Mouse (Mus musculus) retina, embryonic 14.5 days (tissue): Measurements from ENCODE around the gene Zfp384.
A peak's percentile ranks its signal among the peaks of the same experiment; 100 is the strongest.

ENCODE experiments used
- DNase-seq: peaks from one replicate; pipeline ENCODE4 v3.0.0-alpha.2; 2015; ENCODE audit warnings: low spot score

The Zfp384 gene

DNA sequence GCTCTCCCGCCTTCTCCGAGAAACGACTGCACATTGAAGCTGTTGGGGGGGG lies at the start of gene Zfp384:
Gene Zfp384, plus strand, starts transcription at position 17 of the 52 bp plus-strand sequence.
- DNase-seq, result no peak

DNA sequence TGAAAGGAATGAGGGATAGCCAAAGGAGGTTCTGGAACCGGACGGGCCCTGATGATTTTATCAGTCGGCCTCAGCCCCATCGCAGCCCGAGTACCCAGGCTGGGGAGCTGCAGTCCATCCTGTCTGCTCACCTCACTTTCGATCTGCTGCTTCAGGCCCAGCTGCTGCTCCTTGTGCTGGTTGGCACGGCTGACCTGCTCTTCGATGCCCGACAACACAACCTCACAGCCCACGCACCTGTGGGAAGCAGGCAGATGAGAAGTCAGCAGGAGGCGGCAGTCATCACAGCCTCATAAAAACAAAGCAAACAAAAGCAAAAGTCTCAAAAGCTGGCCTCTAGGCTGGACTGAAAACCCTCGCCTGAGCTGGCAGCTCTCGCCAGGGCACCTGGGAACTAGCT lies 49.0 kb upstream of the Zfp384 start:
- DNase-seq, result no peak

DNA sequence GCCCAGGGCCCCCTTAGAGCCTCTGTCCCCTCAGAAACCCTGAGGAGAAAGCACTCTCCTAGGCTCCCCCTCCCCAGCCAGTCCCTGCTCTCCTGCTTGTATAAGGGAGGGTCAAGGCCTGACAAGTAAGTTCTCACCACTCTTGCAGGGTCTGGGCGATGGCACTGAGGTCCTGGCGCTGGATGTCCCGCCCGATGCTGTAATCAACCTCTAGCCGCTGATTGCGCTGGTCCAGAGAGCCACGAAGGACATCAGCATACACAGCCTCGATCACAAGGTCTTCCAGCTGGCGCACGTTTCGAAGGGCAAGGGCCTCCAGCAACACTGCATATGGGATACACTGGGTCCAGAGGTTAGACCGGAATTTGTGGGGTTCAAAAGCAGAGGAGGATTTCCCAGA lies 47.9 kb upstream of the Zfp384 start:
- no peak for DNase-seq

DNA sequence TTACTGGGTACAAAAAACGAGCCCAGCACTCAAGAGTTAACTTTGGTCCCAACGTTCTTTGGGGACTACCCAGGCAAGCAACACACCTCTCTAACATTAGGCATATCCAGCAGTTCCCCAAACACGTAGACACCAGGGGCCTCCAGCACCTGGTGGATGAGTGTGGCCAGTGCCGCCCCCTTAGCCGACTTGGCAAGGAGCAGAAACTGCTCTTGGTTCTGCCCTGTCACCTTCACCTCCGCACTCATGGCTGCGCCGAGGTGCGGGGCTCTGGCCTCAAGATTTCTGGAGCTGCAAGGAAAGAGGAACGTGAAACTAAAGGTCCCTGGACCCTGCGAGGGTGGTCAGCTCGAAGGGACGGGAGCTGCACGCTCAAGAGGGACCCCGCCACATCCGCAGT lies 44.3 kb upstream of the Zfp384 start:
- DNase-seq, result no peak

GRCm38 (mm10) chr6:124965088-124965719 lies 43.7 kb upstream of the Zfp384 start, which contains the start of gene Cops7a:
Cops7a (minus strand) TSS chr6:124965538.
- DNase-seq, result peak; percentile 95

DNA sequence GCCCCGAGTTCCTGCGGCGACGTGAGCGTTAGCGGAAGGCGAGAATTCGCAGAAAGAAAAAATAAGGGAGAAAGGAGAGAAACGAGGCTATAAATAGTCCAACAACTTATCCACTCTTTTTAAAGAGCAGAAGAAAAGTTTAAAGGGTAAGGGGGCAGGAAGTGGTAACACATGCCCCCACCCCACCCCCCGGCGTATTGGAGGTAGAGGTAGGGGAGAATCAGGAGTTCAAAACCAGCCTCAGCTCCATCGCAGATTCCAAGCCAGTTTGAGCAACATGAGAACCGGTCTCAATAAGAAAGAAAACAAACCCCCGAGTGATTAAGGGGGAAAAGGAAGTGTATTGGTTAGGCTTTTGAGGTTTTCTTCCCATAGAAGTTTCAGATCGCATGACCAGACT lies 43.2 kb upstream of the Zfp384 start:
- peak; percentile 28 for DNase-seq

DNA sequence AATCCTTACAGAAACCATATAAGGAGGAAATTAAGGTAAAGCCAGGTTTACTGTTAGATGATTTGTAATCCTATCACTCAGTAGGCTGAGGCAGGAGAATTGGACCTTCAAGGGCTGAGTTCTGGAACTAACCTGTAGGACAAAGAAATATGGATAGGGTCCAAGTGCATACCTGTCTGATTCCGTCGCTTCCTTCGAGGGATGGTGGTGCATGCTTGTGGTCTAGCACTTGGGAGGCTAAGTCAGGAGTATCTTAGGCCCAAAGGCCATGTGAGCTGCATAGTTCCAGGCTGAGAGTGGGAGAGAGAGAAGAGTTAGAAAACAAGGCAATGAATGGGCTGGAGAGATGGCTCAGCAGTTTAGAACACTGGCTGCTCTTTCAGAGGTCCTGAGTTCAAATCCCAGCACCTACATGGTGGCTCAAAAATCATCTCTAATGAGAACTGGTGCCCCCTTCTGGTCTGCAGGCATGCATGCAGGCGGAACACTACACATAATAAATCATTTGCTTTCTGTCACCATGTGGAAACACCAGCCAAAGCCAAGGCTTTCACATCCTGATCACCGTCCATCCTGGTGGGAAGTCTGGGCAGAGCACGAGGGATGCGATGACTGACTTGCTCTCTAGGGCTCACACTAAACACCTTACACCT lies 42.4 kb upstream of the Zfp384 start:
- peak; percentile 18 for DNase-seq

DNA sequence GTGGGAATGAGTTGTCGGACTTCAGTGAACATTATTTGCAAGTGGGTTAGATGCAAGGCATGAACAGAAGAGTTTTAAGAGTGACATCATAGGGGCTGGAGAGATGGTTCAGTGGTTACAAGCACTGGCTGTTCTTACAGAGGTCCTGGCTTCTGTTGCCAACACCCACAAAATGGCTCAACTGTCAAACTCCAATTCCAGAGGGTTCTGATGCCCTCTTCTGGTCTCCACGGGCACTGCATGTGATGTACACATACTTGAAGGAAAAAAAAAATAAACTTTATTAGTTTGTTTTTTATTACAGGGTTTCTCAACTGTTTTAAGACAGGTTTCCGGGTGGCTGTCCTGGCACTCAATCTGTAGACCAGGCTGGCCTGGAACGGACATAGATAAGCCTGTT lies 41.2 kb upstream of the Zfp384 start:
- DNase-seq, result peak; percentile 72

GRCm38 (mm10) chr6:124992241-124992640 lies 16.7 kb upstream of the Zfp384 start:
- DNase-seq, result no peak

GRCm38 (mm10) chr6:124993365-124993764 lies 15.6 kb upstream of the Zfp384 start:
- DNase-seq, result no peak

DNA sequence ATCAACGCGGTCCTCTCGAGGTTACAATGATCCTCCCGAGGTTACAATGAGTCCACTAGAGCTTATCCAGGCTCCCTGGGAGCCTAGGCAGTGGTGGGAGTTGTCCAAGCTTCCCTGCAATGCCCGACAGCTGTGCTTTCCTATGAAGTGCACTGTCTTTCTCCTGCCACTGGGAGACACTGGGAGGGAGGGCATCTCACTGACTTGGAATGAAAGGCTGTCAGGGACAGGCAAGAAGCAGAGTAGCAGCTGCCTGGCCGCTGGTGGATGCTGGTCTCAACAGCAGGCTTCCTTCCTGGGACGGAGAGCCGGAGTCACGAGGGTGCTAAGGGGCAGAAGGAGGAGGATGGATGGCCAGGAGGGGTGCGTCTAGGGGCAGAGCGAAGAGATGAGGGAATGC lies 15.1 kb upstream of the Zfp384 start:
- peak; percentile 70 for DNase-seq

GRCm38 (mm10) chr6:124995246-124995645 lies 13.7 kb upstream of the Zfp384 start:
- DNase-seq, result no peak

- no peak for DNase-seq
These were observed 13.0 kb upstream of the Zfp384 start for GRCm38 (mm10) chr6:124995831-124996403.

GRCm38 (mm10) chr6:124996551-124997501 lies 12.1 kb upstream of the Zfp384 start, which contains the start of gene Pianp:
Pianp (plus strand) TSS chr6:124996694.
- DNase-seq, result peak; percentile 77

DNA sequence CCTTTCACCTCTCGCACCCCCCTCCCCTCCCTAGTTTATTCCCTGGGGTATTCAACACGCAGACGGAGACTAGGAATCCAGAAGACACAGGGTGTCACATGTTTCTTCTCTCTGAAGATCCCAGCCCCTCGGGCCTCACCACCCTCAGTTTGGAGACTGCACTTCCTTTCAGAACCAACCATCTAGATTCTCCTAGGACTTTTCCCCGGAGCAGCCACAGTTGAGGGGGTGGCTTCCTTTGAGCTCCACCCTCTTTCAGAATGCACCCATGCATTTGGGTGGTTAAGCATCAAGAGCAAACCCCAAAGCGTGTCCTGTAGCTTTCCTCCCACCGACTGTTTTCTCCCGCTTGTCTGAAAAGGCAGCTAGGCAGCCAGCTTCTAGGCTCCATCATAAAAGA lies 10.9 kb upstream of the Zfp384 start:
- DNase-seq, result no peak

- no peak for DNase-seq
These were observed 9.9 kb upstream of the Zfp384 start for GRCm38 (mm10) chr6:124999091-124999490.

GRCm38 (mm10) chr6:124999546-124999945 lies 9.4 kb upstream of the Zfp384 start:
- DNase-seq, result no peak

DNA sequence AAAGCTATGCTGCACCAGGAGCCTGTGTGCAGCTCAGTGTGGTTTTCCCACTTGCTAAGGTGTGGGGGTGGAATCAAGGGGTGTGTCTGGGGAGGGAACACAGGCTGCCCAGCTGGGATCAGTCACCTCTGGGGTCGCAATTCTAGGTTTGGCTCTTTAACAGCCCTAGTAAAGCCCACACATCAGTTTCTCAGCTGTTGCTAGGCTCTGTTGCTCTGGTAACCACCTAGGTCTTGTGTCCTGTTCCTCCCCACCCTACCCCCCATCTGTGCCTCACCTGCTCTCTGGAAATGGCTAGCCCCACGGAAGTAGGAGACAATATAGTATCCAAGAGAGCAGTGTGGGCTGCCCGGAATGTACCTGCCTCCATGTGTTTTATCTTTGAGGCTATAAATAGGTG lies 5.2 kb upstream of the Zfp384 start:
- DNase-seq, result no peak

DNA sequence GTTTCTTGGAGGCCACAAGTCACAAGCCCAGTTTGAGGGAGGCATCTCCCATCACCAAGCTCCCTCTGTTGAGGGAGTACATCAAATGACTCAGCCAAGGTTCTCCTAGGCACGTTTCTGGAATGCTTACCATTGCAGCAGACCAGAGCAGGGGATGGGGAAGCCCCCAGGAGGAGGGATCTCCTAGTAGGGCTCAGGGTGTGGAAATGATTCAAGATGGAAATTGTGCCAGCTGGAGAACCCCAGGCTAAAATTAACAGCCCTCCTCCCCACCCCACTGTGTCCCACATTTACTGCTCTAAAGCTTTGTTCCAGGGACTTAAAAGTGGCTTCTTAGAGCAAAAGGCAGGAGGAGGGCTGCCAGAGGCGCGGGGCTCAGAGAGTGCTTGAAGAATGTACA lies 3.9 kb upstream of the Zfp384 start:
- no peak for DNase-seq

- no peak for DNase-seq
These were observed 885 bp upstream of the Zfp384 start for GRCm38 (mm10) chr6:125008060-125008459.

GRCm38 (mm10) chr6:125008586-125009128 lies 288 bp upstream of the Zfp384 start:
- DNase-seq, result peak; percentile 97

GRCm38 (mm10) chr6:125009181-125010073 lies 482 bp downstream of the Zfp384 start:
- DNase-seq, result peak; percentile 81
